Mouse (Mus musculus) spleen, adult 18-20 months (tissue): ENCODE measurements around the gene Bbs9.

ENCODE experiments used
- DNase-seq, 2 experiments: peaks; one replicate each; pipeline ENCODE4 v3.0.0; 2022; ENCODE audit warnings: mixed read lengths in 2 of 2

The Bbs9 gene

GRCm38 (mm10) chr9:22758487-22758886 is 283.0 kb downstream of the Bbs9 start:
- DNase-seq = no peak

DNA sequence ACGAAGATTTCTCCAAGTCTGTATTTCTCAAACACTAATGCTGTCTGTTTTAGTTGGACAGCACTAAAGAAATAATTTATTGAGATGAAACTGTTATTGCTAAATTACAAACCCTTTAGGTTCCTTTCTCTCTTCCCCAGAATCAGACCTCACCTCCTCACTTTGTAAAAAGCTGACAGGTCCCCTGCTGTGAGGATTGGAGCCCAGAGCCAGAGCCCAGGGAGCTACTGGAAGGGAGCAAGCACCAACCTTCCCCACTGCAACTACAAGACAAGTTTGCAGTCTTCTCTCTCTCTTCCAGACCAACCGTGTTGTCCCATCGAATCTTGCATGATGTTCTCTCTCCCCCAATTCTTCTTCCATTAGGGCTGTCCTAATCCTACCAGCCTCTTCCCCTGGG is 283.7 kb downstream of the Bbs9 start:
- DNase-seq = no peak

GRCm38 (mm10) chr9:22760376-22760775 is 284.9 kb downstream of the Bbs9 start:
- no peak for DNase-seq

- no peak for DNase-seq
Measured at GRCm38 (mm10) chr9:22761487-22761886, 286.0 kb downstream of the Bbs9 start.

GRCm38 (mm10) chr9:22765618-22766220 is 290.2 kb downstream of the Bbs9 start:
- DNase-seq = no peak

GRCm38 (mm10) chr9:22767154-22767553 is 291.6 kb downstream of the Bbs9 start:
- no peak for DNase-seq

- DNase-seq = no peak
Measured at GRCm38 (mm10) chr9:22767860-22768259, 292.3 kb downstream of the Bbs9 start.

GRCm38 (mm10) chr9:22771785-22772184 is 296.3 kb downstream of the Bbs9 start:
- no peak for DNase-seq

- no peak for DNase-seq
Measured at GRCm38 (mm10) chr9:22776246-22776961, 300.9 kb downstream of the Bbs9 start.

GRCm38 (mm10) chr9:22777425-22777824 is 301.9 kb downstream of the Bbs9 start:
- DNase-seq = no peak

- no peak for DNase-seq
Measured at GRCm38 (mm10) chr9:22779631-22780030, 304.1 kb downstream of the Bbs9 start.

- DNase-seq = no peak
Measured at GRCm38 (mm10) chr9:22786006-22786405, 310.5 kb downstream of the Bbs9 start.

DNA sequence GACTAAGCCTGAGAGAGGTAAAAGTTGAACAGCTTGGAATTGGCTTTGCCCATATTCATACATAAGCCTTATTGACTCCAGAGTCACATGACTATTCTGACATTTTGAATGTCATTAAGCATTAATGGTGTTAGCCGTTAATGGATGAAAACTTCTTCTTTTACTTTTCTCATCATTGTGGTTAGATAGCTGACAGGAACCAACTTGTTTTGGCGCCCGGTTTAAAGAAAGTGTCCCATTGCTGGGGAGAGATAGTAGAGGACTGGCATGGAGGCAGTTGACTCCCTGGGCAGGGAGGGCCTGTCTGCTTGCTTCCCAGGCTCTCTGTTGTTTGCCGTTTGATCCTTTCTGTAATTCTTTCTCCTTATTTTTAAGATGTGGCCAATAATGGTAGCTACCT is 312.9 kb downstream of the Bbs9 start:
- no peak for DNase-seq

DNA sequence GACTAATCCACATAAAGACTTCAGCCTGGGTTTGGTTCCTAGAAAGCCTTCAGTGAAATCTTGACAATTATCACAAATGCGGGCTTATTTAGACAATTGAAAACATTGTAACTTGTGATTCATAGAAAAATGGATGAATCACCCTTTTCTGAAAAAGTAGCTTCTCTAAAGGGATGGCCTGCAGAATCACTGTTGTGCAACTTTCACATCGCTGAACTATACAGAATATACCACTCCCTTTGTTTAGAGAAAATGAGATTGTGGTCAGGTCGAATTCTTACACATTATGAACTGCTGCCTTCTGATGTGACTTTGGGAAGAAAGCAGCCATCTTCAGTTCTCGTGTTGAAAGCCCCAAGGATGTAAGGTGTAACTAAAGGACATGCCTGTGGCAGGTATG is 313.3 kb downstream of the Bbs9 start:
- no peak for DNase-seq

DNA sequence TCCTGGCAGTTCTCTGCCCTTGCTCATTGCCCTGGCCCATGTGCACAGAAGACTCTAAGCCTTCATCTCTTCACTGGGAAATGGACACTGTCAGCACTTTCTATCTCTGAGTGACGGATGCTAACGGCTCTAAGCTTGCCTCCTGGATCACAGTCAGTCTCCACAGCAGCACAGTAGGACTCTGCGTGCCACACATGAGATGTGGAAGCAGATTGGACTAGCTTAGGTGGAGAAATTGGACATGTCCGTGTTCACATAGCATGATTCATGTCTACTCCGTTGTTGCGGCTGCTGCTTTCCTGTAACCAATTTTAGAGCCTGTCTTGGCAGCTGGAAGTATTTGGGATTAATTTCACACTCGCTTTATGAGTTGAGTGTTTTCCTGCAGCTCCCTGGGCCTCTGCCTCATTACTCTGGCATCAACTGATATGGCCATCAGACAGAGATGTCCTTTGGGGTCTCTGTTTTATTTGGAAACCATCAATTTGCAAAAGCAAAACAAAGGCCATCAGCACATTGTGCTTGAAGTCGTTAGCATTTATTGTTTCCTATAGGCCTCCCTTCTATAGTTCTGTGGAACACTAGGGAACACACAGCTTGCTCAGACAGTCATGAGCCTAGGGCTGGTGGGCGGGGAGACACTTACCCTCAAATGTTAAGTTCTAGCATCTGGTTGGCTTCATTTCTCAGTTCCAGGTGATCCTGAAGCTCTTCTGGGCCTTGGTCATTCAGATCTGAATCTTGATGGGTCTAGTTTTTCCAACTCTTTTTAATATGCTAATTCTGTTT is 314.1 kb downstream of the Bbs9 start:
- DNase-seq = no peak

DNA sequence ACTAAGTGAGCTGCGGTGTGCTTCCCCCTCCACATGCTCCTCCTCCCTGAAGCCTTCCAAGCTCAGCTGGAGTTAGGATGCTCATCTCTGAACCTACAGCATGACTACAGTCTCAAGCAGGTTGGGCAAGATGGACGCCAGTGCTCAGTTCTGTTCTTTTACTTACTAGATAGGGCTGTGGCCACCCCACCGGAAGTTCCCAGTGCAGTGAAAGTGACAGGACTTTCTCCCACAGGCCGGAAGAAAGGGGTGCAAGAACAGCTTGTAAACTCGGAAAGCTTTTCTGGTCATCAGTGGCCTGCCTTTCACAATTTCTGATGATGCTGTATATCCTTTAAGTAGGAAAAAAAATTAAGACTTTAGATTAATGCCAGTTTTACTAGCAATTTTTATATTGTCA is 315.7 kb downstream of the Bbs9 start:
- no peak for DNase-seq

DNA sequence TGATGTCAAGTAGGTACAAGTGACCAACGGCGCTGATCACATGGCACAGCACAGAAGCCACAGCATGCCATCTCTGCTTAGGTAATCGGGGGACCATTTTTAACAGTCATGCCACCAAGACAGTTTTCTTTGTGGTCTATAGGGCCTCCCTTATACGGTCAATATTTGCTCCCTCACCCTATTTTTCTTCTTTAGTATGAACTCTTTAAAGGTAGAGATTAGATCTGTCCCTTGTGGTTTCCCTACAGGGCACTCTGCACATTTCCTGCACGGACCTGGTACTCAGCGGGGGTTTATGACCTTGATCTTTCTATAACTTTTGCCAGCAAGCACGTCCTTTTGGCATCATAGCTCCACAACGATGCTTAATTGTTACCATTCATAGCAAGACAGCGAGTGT is 316.2 kb downstream of the Bbs9 start:
- no peak for DNase-seq

- no peak for DNase-seq
Measured at GRCm38 (mm10) chr9:22793698-22794097, 318.2 kb downstream of the Bbs9 start.

DNA sequence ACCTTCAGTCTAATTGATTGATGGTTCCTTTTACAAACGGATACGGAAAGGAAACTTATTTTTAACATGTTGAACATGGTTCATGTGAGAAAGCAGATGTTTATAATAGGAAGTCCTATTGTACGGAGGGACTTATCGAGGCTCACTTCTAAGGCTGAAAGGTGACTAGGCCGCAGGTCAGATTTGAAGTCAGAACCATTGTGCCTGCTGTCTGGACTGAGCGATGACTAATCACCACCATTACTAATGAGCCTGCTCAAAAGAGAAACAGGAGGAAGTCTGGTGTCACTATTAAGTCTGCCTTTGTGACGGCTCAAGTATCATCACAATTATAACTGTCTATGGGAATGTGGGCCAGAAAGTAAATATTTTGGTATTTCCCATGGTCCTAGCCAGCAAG is 325.2 kb downstream of the Bbs9 start:
- no peak for DNase-seq

DNA sequence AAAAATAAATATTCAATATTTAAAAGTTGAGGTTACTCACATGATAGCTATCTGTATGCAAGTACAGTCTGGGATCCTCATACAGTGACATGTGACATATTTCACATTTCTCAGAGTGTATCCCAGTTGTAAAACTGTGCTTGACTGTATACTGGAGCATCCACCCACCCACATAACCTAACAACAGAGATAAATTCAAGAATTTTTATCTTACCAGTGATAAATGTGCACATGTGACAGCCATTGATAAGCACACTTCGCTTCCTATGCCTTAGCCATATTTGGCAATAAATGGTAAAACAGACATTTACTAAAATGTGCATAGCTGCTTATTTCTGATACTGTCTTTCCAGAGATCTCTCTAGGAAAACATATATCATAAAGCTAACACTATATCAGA is 330.5 kb downstream of the Bbs9 start:
- DNase-seq = no peak

GRCm38 (mm10) chr9:22806494-22806893 is 331.0 kb downstream of the Bbs9 start:
- DNase-seq = no peak

- no peak for DNase-seq
Measured at GRCm38 (mm10) chr9:22807693-22808092, 332.2 kb downstream of the Bbs9 start.

DNA sequence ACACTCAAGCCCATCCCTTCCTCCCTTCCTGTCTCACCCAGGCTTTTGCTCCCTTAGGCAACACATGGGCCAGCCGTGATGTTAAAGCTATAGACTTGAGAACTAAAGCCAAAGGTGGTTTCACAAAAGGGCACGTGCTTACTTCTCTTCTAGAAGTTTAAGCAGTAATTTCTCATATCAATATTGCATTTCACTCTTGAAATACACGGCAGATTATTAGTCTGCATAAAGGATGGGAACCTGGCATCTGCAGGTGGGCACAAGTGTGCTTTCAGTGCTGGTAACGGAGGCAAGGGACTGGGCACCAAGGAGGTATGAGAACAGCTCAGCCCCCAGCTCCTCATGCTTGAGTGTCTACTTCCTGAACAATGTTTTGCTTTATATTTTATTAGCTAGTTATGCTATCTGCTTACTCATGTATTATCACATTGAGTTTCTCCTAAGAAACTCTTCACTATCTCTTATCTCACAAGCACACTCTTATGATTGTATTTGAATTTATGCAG is 334.2 kb downstream of the Bbs9 start:
- no peak for DNase-seq

DNA sequence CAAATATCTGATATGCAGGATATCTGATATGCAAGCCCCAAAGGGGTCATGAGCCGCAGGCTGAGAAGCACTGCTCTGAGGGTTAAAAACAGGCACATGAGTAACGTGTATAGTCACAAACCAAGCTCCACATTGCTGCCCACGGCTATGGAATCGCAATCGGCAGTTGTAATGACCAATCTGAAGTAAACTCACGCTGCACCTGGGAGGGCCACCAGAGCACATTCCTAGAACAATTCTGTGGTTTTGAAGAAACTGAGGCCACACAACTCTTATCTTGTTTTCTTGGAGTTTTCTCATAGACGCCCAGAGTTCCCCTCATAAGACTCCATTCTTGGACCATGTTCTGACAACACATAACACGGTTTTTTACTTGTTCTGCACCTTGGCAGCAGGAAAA is 334.9 kb downstream of the Bbs9 start:
- DNase-seq = no peak
